Mouse (Mus musculus): ENCODE measurements around the gene Mdh2. TPM values are rescaled to one million over a fixed set of nuclear protein-coding genes. Genes with fewer than 3 reads are reported as not detected.

Mdh2 gene
- polyA plus RNA-seq, 2 experiments = 224 to 307 TPM

DNA sequence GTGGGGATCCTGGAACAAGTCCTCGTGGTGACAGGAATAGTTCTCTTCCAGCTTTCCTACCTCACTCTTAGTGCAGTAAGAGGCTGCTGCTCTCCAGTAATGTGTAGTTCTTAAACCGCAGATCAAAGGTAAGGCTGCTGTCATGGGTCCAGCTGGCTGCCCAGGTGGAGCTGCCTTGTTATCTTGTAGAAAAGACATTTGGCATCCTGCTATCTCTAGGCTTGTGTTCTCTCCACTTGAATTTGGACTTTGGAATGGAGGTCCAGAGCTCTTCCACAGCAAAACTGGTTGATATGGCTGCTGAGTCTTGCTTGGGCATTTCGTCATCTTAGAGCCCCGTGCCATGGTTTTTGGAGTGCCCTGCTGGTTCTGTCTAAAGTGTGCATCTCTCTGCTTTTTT is 4.6 kb downstream of the Mdh2 start:
- no peaks in the 10 kb centered on the region for H3K27me3 ChIP-seq (ENCODE audit: control insufficient read depth, insufficient read depth, low read length)
- 83% methylated on average over 4 of the region's 4 CpGs for WGBS (ENCODE audit: insufficient replicate concordance)
- TF ChIP-seq EP300 (IDR thresholded peaks at IDR 0.05; ENCODE audit: low read depth) (no peak), CTCF (IDR thresholded peaks at IDR 0.05; ENCODE audit: low read depth) (no peak)
- no peak for DNase-seq (ENCODE audit: low read depth in 3 of 3, low spot score in 3 of 3)
- H3K4me1 ChIP-seq (replicated peaks; ENCODE audit: control insufficient read depth in 2 of 2, insufficient read depth in 2 of 2, low read length in 1 of 2) = peaks cover 8 to 19% of the 10 kb centered on the region in 2 experiments
- H3K4me3 ChIP-seq (ENCODE audit: insufficient read depth in 1 of 2, low read depth in 2 of 2, low read length in 2 of 2) = no peak overlapping the region
- H3K4me2 ChIP-seq (ENCODE audit: low read depth) = no peak overlapping the region
- no peaks in the 10 kb centered on the region for H3K9me3 ChIP-seq (ENCODE audit: control insufficient read depth, low read length)
- peaks cover 50% of the 10 kb centered on the region for H3K36me3 ChIP-seq (replicated peaks; ENCODE audit: control insufficient read depth, insufficient read depth, low read depth)
- no peak for ATAC-seq (ENCODE audit: insufficient read depth)
- no peak overlapping the region for H3K9ac ChIP-seq (replicated peaks)
- no peak overlapping the region for H3K27ac ChIP-seq

DNA sequence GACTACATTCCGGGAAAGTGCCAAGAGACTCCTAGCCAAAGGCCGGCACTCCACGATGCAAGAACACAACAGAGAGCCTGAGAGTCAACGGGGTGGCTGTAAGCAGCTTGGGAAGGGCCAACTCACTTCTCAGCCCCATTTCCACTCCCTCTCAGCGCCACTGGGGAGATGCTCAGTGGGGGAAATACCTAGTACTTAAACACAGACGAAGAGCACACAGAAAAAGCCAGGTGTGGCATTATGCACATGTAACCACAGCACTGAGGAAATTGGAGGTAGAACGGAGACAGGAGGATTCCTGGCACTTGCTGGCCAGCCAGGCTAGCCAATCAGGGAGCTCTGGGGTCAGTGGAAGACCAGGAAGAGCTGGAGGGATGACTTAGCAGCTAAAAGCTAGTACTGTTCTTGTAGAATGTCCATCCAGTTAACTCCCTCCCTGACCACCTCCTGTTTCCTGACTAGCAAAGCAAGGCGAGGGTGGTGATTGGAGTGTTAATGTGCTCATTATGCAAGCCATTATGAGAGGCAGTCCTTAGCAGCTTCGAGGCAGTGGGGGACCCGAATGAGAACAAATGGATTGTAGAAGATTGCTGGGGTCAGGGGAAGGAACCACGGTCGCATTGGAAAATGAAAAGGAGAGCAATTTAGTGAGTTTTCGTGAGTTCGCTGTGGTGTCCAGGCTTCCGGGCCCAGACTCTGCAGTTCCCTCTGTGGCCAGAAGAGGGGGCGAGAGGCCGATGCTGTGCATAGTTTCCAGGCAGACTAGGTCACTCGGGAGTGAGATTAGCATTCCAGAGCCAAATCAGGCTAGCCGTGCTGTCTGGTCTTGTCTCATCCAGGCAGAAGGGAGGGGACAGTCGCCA is 15.9 kb downstream of the Mdh2 start:
- Histone ChIP-seq H3K4me3 (ENCODE audit: insufficient read depth in 1 of 2, low read depth in 2 of 2, low read length in 2 of 2) (peak overlapping the region; percentile 34 to 46), H3K9ac (replicated peaks) (peak overlapping the region; percentile 45; the same call in 1 of the 2 replicates), H3K4me2 (ENCODE audit: low read depth) (peak overlapping the region; percentile 56), H3K27me3 (ENCODE audit: control insufficient read depth, insufficient read depth, low read length) (no peaks in the 10 kb centered on the region), H3K4me1 (replicated peaks; ENCODE audit: control insufficient read depth in 2 of 2, insufficient read depth in 2 of 2, low read length in 1 of 2) (no peaks in the 10 kb centered on the region), H3K36me3 (replicated peaks; ENCODE audit: control insufficient read depth, insufficient read depth, low read depth) (peaks cover 12% of the 10 kb centered on the region), H3K27ac (no peak overlapping the region), H3K9me3 (ENCODE audit: control insufficient read depth, low read length) (no peaks in the 10 kb centered on the region)
- peak; percentile 56; the same call in 1 of the 2 replicates for ATAC-seq (ENCODE audit: insufficient read depth)
- TF ChIP-seq EP300 (IDR thresholded peaks at IDR 0.05; ENCODE audit: low read depth) (no peak), CTCF (IDR thresholded peaks at IDR 0.05; ENCODE audit: low read depth) (peak; percentile 97)
- WGBS (ENCODE audit: insufficient replicate concordance) = 14% methylated on average over 20 of the region's 20 CpGs
- peak in 1 of 3 experiments; percentile 28 for DNase-seq (ENCODE audit: low read depth in 3 of 3, low spot score in 3 of 3)

DNA sequence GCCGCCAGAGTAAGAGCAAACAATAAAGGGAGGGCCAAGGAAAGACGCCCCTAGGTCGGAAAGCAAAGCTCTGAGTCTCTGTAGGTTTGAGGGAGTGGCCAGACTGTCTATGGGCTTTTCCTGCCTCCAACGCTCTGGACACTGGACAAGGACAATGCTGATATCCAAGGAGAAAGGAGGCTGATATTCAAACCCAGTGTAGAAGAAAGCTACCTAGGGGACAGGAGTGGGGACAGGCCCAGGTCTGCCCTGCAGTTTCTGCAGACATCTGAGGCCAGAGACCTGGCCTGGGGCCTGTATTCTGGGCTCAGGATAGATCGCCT is 16.5 kb downstream of the Mdh2 start:
- no peak overlapping the region; a peak in 1 of 4 replicates for H3K4me3 ChIP-seq (ENCODE audit: insufficient read depth in 1 of 2, low read depth in 2 of 2, low read length in 2 of 2)
- H3K36me3 ChIP-seq (replicated peaks; ENCODE audit: control insufficient read depth, insufficient read depth, low read depth) = peaks cover 9% of the 10 kb centered on the region
- TF ChIP-seq CTCF (IDR thresholded peaks at IDR 0.05; ENCODE audit: low read depth) (no peak), EP300 (IDR thresholded peaks at IDR 0.05; ENCODE audit: low read depth) (no peak)
- H3K9me3 ChIP-seq (ENCODE audit: control insufficient read depth, low read length) = no peaks in the 10 kb centered on the region
- WGBS (ENCODE audit: insufficient replicate concordance) = 6% methylated on average over 5 of the region's 5 CpGs
- H3K4me2 ChIP-seq (ENCODE audit: low read depth) = peak overlapping the region; percentile 56
- no peak for ATAC-seq (ENCODE audit: insufficient read depth)
- no peak overlapping the region for H3K27ac ChIP-seq
- H3K4me1 ChIP-seq (replicated peaks; ENCODE audit: control insufficient read depth in 2 of 2, insufficient read depth in 2 of 2, low read length in 1 of 2) = no peaks in the 10 kb centered on the region
- no peak overlapping the region for H3K9ac ChIP-seq (replicated peaks)
- no peaks in the 10 kb centered on the region for H3K27me3 ChIP-seq (ENCODE audit: control insufficient read depth, insufficient read depth, low read length)
- DNase-seq (ENCODE audit: low read depth in 3 of 3, low spot score in 3 of 3) = no peak

DNA sequence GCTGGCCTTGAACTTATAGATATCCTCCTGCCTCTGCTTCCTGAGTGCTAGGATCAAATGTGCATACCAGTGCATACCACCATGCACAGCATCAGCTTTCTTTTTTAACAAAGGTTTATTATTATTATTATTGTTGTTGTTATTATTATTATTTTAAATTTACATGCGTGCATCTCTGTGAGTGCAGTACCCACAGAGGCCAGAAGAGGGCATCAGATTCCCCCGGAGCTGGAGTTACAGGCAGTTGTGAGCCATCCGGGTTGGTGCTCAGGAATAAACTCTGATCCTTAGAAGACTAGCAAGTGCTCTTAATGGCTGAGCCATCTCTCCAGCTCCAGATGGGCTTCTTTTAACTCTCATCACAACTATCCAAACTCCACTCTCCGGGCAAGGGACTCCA is 21.5 kb downstream of the Mdh2 start:
- 34% methylated on average over 4 of the region's 4 CpGs for WGBS (ENCODE audit: insufficient replicate concordance)
- H3K27me3 ChIP-seq (ENCODE audit: control insufficient read depth, insufficient read depth, low read length) = no peaks in the 10 kb centered on the region
- no peak for DNase-seq (ENCODE audit: low read depth in 3 of 3, low spot score in 3 of 3)
- no peaks in the 10 kb centered on the region for H3K9me3 ChIP-seq (ENCODE audit: control insufficient read depth, low read length)
- H3K4me3 ChIP-seq (ENCODE audit: insufficient read depth in 1 of 2, low read depth in 2 of 2, low read length in 2 of 2) = no peak overlapping the region
- H3K4me2 ChIP-seq (ENCODE audit: low read depth) = no peak overlapping the region
- H3K4me1 ChIP-seq (replicated peaks; ENCODE audit: control insufficient read depth in 2 of 2, insufficient read depth in 2 of 2, low read length in 1 of 2) = no peaks in the 10 kb centered on the region
- no peak for ATAC-seq (ENCODE audit: insufficient read depth)
- no peak overlapping the region for H3K9ac ChIP-seq (replicated peaks)
- H3K36me3 ChIP-seq (replicated peaks; ENCODE audit: control insufficient read depth, insufficient read depth, low read depth) = no peaks in the 10 kb centered on the region
- no peak overlapping the region for H3K27ac ChIP-seq
- TF ChIP-seq EP300 (IDR thresholded peaks at IDR 0.05; ENCODE audit: low read depth) (no peak), CTCF (IDR thresholded peaks at IDR 0.05; ENCODE audit: low read depth) (peak; percentile 71)

DNA sequence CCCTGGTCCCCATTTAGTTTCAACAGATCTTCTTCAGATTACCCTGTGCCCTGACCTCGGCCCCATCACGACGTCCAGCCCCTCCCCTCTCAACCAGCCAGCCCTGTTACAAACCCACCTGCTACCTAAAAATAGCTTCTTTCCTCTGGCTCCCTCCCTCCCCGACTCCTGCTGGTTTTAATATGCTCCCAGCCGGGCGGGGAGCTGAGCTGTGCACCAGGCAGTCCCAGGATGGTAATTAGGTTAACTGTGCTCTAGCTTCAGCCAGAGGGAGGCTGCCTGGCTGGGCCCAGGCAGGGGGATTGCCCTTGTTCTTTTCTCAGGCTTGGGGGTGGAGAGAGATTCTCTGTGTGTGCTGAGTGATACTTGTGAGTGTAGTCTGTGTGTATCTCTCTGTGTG is 22.6 kb downstream of the Mdh2 start:
- 7% methylated on average over 6 of the region's 6 CpGs for WGBS (ENCODE audit: insufficient replicate concordance)
- no peak for TF ChIP-seq CTCF (IDR thresholded peaks at IDR 0.05; ENCODE audit: low read depth)
- TF ChIP-seq EP300 (IDR thresholded peaks at IDR 0.05; ENCODE audit: low read depth) = no peak
- Histone ChIP-seq H3K27me3 (ENCODE audit: control insufficient read depth, insufficient read depth, low read length) (no peaks in the 10 kb centered on the region), H3K9me3 (ENCODE audit: control insufficient read depth, low read length) (no peaks in the 10 kb centered on the region), H3K9ac (replicated peaks) (no peak overlapping the region), H3K4me2 (ENCODE audit: low read depth) (no peak overlapping the region), H3K4me1 (replicated peaks; ENCODE audit: control insufficient read depth in 2 of 2, insufficient read depth in 2 of 2, low read length in 1 of 2) (no peaks in the 10 kb centered on the region), H3K27ac (no peak overlapping the region), H3K36me3 (replicated peaks; ENCODE audit: control insufficient read depth, insufficient read depth, low read depth) (no peaks in the 10 kb centered on the region), H3K4me3 (ENCODE audit: insufficient read depth in 1 of 2, low read depth in 2 of 2, low read length in 2 of 2) (no peak overlapping the region)
- DNase-seq (ENCODE audit: low read depth in 3 of 3, low spot score in 3 of 3) (no peak), ATAC-seq (ENCODE audit: insufficient read depth) (no peak)
